Mouse (Mus musculus): ENCODE measurements around the gene Rab7b.

The Rab7b gene

DNA sequence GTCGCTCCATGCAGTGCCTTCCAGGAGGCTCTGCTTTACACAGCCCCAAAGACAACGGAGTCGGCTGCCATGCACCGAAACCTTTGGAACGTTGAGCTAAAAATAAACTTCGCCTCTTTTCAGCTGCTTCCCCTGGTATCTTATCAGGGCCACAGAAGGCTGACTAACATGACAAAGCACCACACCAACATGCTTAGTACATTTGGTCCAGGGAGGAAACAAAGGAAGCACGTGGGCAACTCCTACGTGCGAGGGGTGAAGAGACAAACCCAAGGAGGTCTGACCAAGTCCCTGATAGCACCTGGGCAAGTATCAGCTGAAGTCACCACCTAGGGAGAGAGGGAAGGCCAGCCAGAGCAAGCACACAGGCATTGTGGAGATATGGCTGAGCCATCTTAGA, 48.0 kb downstream of the Rab7b start:
- in situ Hi-C loops (cut with MseI, MboI) = no loop called here

- in situ Hi-C loops (cut with MseI, MboI) = no loop called here
Measured at GRCm38 (mm10) chr1:131737269-131737668, 48.8 kb downstream of the Rab7b start.

DNA sequence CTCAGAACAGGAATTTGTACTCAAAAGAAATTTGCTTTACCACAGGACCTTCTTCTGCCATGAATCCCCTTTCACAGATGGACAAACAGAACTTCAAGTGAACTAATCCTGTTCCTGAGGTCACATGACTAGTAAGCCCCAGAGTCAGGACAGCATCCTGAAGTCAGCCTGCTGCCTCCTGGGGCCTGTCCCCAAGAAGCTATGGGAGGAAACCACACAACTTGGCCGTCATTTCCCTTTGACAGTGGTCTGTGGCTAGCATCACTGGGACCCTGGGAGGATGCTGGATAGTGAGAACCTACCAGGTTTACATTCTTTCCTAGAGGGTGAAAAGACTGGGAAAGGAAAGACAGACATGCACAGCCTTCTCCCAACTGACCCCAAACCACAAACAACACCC, 50.3 kb downstream of the Rab7b start:
- in situ Hi-C loops (cut with MseI, MboI) = no loop called here

DNA sequence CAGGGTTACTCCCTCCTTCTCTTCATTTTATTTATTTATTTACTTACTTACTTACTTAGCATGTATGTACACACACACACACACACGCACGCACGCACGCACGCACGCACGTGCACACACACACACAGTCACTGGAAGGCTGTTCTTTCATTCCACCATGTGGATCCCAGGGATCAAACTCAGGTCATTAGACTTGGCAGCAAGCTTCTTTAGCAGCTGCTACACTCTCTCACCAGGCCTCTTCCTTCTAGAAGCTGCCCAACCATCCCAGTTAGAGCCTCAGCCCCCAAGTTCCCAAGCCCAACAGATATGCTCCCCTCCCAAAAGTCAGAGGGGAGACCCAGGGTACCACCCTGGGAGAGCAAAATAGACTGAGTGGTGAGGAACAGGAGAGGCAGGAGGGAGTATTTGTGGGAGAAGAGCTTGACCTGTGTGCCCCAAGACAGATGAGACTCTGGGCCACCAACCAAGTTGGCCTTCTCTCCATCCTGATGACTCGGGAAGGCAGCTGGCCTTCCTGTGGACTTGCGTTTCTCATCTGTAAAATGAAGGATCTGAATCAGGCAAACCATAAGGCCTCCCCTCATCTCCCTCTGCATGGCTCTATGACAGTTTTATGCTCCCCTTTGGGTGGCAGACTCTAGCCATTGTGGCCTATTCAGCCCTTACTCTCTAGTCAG, 51.1 kb downstream of the Rab7b start:
- in situ Hi-C loops (cut with MseI, MboI) = no loop called here

GRCm38 (mm10) chr1:131743868-131744464, 55.5 kb downstream of the Rab7b start, which contains the start of gene Slc26a9:
Gene Slc26a9, plus strand, starts transcription at chr1:131744022.
- in situ Hi-C loops (cut with MseI, MboI) = no loop called here

- in situ Hi-C loops (cut with MseI, MboI) = no loop called here
Measured at GRCm38 (mm10) chr1:131745391-131745790, 56.9 kb downstream of the Rab7b start.

DNA sequence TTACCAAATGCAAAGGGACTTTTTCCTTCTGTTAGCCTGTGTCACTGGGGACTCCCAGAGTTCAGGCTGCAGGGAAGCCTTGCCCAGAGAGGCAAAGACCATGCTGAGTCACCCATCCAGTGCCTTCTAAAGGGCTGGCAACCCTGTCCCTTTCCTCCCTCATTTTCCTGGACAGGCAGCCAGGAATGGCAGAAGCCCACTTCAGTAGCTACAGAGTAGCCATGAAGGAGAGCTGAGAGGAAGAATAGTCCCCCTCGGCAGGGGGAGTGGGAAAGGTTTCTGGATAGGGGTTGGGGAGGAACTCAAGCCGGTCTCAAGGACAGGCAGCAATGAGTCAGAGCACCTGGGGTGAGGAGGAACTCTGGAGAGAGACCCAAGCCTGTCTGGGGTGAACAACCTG, 59.3 kb downstream of the Rab7b start:
- in situ Hi-C loops (cut with MseI, MboI) = no loop called here

DNA sequence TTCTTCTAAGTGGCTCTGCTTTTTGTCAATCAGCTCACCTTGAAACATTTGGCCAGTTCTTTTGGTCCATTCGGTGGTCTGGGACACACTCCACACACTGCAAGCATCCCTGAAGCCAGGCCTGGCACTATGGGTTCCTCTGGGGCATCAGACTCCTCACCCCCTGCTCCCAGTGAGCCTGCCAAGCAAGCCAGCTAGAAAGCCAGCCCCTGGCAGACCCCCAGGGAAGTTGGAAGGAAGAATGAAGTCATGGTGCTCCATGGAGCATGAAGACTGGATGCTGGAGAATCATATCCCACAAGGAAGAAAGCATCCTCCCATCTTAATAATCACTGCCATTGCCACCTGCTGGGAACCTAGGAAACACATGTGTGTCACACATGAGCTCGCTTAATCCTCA, 60.1 kb downstream of the Rab7b start:
- in situ Hi-C loops (cut with MseI, MboI) = no loop called here

GRCm38 (mm10) chr1:131749706-131750545, 61.4 kb downstream of the Rab7b start:
- in situ Hi-C loops (cut with MseI, MboI) = no loop called here

DNA sequence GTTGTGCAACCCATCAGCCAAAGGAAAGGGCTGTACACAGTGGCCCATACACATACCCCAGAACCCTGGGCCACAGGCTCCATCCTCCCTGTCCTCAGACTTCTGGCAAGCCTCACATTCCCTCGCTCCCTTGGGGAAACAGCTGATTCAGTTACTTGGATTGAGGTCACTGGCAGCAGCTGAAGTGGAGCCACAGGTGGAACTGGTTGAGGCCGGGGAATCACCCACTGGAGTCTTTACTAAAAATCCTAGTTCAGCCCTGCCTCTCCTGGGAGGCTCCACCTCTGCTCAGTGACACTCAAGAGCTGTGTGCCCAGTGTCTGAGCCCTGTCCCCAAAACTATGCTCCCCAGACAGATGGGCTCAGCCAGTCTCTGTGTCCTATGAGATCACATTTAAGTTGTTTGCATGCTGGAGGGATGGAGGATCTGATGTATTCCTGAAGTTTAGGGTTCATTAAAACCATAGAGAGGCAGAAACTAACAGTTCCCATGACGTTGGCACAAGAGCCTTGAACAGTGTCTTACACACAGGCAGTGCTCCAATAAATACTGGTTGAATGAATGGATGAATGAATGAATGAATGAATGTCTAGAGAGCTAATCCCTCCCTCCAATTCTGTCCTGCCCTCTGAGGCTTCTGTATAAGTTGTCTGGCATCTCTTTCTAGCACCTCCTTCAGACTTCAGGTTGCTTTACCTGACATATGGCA, 62.8 kb downstream of the Rab7b start:
- in situ Hi-C loops (cut with MseI, MboI) = no loop called here

- in situ Hi-C loops (cut with MseI, MboI) = no loop called here
Measured at GRCm38 (mm10) chr1:131751891-131752311, 63.4 kb downstream of the Rab7b start.

GRCm38 (mm10) chr1:131754212-131754829, 65.8 kb downstream of the Rab7b start:
- in situ Hi-C loops (cut with MseI, MboI) = no loop called here

GRCm38 (mm10) chr1:131754916-131755315, 66.4 kb downstream of the Rab7b start:
- in situ Hi-C loops (cut with MseI, MboI) = no loop called here

DNA sequence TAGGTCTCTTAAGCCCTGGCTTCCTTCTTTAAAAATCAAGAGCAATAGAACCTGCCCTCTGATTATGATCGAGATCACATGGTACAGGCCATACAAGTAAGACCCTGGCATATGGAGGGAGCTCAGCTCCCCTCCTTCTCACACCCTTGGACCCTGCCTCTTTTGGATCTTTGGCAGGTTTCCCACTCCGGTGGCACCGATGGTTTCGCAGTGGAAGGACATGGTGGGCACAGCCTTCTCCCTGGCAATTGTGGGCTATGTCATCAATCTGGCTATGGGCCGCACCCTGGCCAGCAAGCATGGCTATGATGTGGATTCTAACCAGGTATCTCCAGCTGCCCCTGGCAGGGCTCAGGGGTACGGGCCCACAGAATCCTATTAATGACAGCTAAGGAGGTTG, 68.7 kb downstream of the Rab7b start:
- in situ Hi-C loops (cut with MseI, MboI) = no loop called here

DNA sequence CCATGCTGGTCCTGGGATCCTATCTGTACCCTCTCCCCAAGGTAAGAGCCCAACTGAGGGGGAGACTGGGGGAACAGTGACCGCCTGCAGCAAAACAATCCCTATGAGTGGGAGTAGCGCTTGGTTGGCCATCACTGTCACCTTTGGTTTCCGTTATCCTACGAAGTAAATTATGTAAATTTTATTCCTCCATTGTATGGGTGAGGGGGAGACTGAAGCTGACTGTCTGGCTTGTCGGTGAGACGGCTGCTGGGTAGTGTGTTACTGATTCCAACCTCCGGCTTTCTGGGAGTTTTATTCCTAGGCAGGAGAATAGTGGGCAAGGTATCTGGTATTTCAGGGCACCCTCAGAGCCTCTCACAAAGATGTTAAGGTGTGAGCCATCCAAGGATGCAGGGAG, 70.3 kb downstream of the Rab7b start:
- in situ Hi-C loops (cut with MseI, MboI) = no loop called here

DNA sequence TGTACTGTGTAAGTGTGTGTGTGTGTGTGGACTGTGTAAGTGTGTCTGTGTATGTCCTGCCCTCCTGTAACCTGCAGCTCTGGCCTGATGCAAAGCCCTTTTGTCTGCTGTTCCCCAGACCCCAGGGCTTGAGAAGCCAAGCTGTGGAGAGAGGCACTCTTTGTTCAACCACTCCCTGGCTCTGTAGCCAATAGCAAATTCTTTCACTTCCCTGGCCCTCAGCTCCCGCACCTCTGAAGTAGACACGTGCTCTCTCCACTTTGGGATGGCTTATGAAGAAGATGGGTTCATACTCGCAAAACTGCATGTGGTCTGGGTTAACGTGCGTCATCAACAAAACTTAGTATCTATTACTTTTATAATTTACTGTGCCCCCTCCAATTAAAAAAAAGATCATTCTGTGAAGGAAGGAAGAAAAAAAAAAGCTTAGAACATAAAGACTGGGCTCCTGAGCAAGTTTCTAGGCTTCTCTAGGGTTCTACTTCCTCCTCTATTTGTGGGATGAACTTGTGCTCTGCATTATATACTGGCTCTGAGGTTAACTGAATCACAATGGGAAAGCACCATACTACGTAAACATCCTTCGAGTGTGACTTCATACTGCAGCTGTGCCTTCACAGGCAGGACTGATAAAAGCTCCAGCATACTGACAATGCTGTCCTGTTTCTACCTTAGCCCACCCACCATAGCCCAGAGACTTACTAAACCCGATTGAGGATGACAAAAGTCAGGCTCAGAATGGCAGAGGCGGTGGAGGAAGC, 71.4 kb downstream of the Rab7b start:
- in situ Hi-C loops (cut with MseI, MboI) = no loop called here

GRCm38 (mm10) chr1:131760428-131760820, 71.9 kb downstream of the Rab7b start:
- in situ Hi-C loops (cut with MseI, MboI) = no loop called here

GRCm38 (mm10) chr1:131761079-131761831, 72.8 kb downstream of the Rab7b start:
- in situ Hi-C loops (cut with MseI, MboI) = no loop called here

- in situ Hi-C loops (cut with MseI, MboI) = no loop called here
Measured at GRCm38 (mm10) chr1:131763683-131764082, 75.2 kb downstream of the Rab7b start.

Data from mouse trophoblast stem cell (cell line).